Mouse (Mus musculus) cerebellum, adult 8-10 months (tissue): ENCODE measurements around the gene Snw1.
"Not testable (repeated sequence)": the region's sequence is repeated elsewhere in the genome, so short reads cannot be mapped to it uniquely, and the experiment has no call there.

ENCODE experiments used
- DNase-seq: peaks from one replicate; pipeline ENCODE4 v3.0.0; 2022

Snw1 gene

GRCm38 (mm10) chr12:87471964-87472786, at the start of gene Snw1:
TSS of gene Snw1 (minus strand) at chr12:87472274.
- peak; percentile 92 for DNase-seq

DNA sequence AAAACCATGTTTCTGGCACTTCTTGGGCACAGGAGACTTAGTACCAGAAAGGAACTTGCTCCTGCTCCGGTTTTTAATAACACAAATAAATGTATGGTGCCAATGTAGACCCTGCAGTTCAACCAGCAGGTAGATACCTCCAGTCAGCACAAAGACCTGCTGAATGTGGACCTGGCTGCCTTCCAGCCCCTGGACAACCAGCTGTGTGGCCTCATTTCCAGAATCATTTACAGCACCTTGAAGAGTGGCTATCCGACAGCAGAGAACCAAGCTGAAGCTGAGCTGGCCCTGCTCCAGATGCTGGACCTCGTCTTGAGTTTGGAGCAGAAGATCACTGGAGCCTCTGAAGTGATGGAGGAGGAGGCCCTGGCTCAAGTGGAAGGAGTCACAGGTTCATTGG, 47.5 kb upstream of the Snw1 start:
- DNase-seq, result not testable (repeated sequence)

- not testable (repeated sequence) for DNase-seq
Measured at GRCm38 (mm10) chr12:87514016-87514415, 41.9 kb upstream of the Snw1 start, which contains the start of gene Gm8300. TSS of gene Gm8300 (plus strand) at chr12:87514316.

DNA sequence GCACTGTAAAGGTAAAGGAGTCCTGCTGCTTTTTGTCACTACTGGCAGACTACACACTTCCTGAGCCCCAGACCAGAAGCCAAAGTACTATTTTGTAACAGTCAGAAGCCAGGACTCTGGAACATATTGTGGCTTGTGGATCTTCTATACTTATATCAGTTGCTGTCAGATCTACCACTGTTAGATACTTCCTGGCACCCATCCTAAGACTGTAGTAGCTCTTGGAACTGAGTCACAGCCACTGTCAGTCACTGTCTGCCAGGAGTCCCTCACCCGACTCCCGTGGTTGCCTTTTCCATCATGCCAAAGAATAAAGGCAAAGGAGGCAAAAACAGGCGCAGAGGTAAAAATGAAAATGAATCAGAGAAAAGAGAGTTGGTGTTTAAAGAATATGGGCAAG, 22.3 kb upstream of the Snw1 start, which contains the start of gene Gm5788:
Gene Gm5788 (plus strand): TSS at position 301 of the 400 bp plus-strand sequence.
- DNase-seq, result not testable (repeated sequence)

DNA sequence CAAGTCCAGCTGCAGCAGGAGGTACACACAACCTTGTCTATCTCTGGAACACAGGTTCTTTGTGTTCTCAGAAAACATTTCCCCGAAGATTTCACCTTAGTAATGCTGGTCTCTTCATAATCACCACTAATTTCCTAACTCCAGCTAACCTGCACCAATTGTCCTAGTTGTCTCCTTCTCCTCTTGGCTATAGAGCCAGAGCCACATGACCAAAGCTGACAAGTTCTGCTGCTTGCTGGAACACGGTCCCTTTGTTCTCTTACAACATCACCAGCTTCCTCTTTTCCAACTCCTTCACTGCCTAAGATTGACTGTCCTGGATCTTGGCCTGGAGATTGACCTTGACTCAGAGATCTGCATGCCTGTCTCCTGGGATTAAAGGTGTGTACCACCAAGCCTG, 16.6 kb upstream of the Snw1 start:
- not testable (repeated sequence) for DNase-seq

- DNase-seq, result not testable (repeated sequence)
Measured at GRCm38 (mm10) chr12:87482482-87482881, 10.4 kb upstream of the Snw1 start.

GRCm38 (mm10) chr12:87474756-87475155, 2.7 kb upstream of the Snw1 start:
- DNase-seq, result no peak

DNA sequence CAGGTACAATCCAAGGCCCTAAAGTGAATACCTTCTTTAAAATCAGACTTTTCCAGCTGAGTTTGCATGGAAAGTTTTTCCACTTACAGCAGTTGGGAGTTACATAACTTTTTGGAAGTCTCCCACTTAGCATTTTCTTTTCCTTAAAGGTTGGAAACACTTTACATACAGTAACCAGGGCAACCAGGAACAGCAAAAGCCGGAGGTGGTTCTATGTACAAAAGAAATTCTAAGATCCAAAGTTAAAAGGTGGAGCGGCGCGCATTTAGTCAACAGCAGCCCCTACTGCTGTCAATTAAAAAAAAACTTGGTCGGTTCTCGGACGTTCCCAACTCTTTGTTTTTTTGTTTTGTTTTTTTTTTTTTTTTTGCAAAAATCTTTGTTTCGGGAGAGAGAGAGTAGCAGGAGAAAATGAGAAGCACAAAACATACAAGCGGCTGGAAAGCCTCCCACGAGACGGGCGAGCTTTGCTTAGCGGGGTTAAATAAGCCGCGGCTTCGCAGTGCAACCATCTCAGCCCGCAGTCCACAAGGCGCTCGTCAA, 582 bp downstream of the Snw1 start:
- DNase-seq, result no peak

GRCm38 (mm10) chr12:87470263-87471136, 1.6 kb downstream of the Snw1 start:
- DNase-seq, result no peak

DNA sequence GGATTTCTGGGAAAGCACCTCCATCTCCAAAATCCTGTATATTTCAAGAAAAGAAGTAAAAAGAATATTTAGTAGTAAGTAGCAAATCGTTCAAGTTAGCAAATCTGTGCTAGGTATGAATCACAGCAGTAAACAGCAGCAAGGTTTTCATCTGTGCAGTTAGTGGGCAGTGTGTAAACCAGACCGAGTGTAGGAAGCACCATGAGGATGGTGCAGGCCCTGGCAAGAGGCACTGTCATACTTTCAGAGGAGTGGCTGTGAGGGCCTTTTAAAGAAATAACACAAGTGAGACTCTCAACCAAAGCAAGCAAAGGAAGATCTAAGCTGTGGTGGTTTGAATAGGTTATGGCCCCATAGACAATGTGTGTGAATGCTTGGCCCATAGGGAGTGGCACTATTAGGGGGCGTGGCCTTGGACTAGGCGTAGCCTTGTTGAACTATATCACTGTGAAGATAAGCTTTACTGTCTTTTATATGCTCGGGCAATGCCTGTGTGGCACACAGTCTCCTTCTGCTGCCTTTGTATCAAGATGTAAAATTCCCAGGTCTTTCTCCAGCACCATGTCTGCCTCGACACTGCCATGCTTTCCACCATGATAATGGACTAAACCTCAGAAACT, 7.3 kb downstream of the Snw1 start:
- DNase-seq, result no peak

GRCm38 (mm10) chr12:87449456-87449855, 22.6 kb downstream of the Snw1 start:
- no peak for DNase-seq

DNA sequence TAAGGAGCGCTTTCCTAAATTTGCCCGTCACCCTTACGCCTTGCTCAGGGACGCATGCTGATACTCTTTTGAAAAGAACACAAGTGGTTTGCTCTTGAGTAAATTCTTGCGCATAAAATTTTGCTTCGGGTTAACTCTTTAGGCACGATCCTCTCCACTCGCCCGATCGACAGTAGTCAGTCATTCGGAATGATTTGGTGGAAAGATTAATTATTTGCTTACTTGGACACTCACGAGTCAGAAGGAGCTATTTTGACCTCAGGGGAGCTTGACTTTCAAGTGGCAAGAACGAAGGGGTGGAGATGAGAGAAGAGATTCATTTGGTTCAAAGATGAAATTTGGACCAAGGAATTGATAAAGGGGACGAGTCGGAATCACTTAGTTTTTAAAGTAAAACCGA, 27.9 kb downstream of the Snw1 start:
- DNase-seq, result no peak

GRCm38 (mm10) chr12:87443700-87444122, 28.4 kb downstream of the Snw1 start, which contains the start of the genes Slirp and Alkbh1:
TSS of gene Slirp (plus strand) at chr12:87443896.
TSS of gene Alkbh1 (minus strand) at chr12:87444017.
- DNase-seq, result peak; percentile 87

DNA sequence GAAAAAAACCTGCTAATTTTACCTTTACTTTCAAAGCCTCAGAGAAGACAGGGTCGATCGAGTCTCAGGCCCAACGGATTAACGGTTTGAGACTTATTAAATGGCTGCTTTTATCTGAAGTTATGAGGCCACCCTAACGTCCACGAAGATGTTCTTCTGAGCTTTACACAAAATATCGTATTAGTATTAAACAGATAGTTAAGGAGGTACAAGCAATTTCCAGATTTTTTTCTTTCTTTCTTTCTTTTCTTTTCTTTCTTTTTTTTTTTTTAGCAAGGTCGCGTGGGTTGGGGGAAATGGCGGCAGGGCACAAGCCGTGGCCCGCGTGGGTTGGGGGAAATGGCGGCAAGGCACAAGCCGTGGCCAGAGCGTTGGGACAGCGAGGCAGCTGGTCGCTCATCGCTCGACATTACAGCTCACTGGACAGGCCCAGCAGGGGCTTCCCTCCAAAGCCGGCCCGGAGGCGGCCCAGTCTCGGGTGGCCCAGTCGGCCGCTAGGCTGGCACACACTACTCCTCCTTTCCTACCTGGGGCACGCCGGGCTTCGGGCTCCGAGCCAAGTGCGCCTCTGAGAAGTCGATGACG, 28.9 kb downstream of the Snw1 start:
- DNase-seq, result no peak

DNA sequence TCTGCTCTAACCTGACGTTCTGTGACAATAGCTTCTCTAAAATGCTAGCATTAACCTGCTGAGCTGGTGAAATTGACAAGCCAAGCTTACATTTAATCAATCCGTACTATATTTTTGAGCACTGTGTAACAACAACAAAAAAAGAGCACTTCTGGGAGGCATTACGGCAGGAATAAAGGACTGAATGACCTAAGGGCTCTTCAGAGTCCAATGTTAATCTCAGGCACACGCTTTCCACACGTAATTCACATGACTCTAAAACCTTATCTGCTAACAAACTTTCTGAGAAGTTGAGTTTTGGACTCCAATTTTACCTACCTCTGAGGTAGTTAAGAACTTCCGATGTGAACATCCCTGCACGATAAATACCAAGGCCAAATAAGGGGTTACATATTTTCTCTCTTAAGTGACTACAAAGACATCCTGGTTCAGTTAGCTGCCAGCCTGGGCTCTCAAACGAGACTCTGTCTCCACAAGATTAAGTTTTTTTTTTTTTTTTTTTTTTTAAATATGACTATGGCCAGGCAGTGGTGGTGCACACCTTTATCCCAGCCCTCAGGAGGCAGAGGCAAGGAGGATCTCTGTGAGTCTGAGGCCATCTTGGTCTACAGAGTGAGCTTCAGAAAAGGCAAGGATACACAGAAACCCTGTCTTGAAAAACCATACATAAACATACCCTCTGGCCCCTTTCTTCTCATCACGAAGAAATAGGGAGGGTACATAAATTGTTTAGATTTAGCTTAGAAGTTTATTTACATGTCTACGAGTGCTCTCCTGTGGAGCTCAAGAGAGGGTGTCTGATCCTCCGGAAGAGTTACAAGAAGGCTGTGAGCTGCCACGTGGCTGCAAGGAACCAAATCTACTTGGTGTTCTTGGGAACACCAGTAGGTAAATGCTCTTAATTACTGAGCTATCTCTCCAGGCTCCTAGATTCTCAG, 29.6 kb downstream of the Snw1 start:
- DNase-seq, result no peak

- no peak for DNase-seq
Measured at GRCm38 (mm10) chr12:87428885-87429284, 43.2 kb downstream of the Snw1 start.

GRCm38 (mm10) chr12:87428295-87428694, 43.8 kb downstream of the Snw1 start:
- DNase-seq, result no peak

DNA sequence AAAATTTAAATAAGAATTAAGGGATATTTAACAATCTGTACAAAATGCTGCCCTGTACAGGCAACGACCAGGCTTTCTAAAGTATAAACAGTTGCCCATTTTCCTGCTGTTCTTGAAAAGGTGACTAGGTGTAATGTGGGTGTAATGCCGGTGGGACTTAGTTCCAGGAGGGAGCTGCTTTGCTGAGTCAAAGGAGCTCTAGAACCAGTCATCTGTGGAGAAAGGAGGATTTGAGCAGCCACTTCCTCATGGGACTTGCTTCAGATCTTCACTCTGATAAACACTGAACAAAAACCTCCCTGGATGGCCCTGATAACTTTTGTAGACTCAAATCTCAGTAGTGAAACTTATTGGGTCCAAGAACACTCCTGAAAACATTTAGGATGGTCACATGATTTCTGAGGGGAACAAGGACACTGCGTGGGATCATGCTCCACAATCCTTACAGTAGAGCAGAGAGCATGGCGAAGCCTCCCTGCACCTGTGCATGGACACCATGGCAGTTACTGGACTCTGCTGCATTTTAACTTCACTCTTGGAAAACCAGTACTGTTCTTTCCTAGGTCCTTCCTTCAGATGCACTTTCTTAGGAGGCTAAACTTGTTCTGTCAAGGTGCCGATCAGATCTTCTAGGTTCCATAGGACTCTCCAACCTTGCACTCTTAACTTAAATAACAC, 45.6 kb downstream of the Snw1 start:
- no peak for DNase-seq

- no peak for DNase-seq
Measured at GRCm38 (mm10) chr12:87424516-87424915, 47.6 kb downstream of the Snw1 start.

GRCm38 (mm10) chr12:87423700-87424099, 48.4 kb downstream of the Snw1 start:
- DNase-seq, result no peak
